Mouse (Mus musculus): ENCODE results near the gene Ctbp2. TPM values are rescaled to one million over a fixed set of nuclear protein-coding genes. Genes with fewer than 3 reads are reported as not detected.

Ctbp2 gene
- polyA plus RNA-seq, 1 experiment from 2014 or later: 46.8 TPM

DNA sequence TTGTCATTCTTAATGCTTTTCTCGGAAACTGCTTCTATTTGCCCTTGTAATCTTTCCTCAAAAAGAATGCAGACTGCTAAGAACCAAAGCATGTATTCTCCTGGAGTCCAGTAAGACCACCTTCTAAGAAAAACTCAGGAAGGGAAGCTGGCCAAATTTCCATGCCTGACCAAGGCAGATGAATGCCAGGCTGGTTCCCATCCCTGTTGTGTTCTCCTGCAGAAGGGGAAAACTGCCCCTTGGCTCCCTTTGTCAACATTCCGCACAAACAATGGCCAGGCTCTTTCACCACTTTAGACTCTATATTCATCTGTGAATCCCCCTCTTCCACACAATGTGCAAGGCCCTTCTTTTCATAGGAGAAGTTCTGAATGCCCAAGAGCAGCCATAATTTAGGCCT lies 6.3 kb downstream of the Ctbp2 start:
- peaks cover 82% of the 10 kb centered on the region for H3K4me1 ChIP-seq
- no peaks in the 10 kb centered on the region for H3K27me3 ChIP-seq (replicated peaks)
- peak overlapping the region; percentile 9; the same call in 1 of the 2 replicates for H3K4me2 ChIP-seq
- H3K9me3 ChIP-seq: no peaks in the 10 kb centered on the region
- no peaks in the 10 kb centered on the region for H3K36me3 ChIP-seq
- WGBS: 33% methylated on average over 2 of the region's 2 CpGs
- H3K4me3 ChIP-seq: no peak overlapping the region
- peak overlapping the region; percentile 82 for H3K27ac ChIP-seq (replicated peaks)
- no peak for ATAC-seq (ENCODE audit: extremely low read depth, insufficient number of reproducible peaks, low FRiP score, low TSS enrichment)
- H3K9ac ChIP-seq: peak overlapping the region; percentile 1; the same call in 1 of the 2 replicates

DNA sequence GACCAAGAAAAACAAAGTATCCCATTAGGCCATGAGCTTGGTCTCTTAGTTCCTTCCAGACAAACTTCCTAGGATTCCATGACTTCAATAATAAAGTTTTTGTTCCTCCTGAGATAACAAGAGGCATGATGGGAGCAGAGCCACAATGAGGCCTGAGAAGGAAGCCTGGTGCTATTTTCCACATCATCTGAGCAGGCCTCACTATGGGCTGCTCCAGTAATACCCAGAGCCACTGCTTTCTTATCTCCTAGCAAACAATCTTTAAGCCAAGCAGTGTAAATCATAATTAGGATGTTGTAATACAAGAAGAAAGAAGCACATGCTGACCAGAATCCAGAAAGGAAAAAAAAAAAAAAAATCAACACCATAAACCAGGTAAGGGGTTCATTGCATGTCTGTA lies 7.6 kb downstream of the Ctbp2 start:
- ATAC-seq (ENCODE audit: extremely low read depth, insufficient number of reproducible peaks, low FRiP score, low TSS enrichment): no peak
- no peaks in the 10 kb centered on the region for H3K36me3 ChIP-seq
- no peaks in the 10 kb centered on the region for H3K9me3 ChIP-seq
- H3K27ac ChIP-seq (replicated peaks): peak overlapping the region; percentile 82
- peak overlapping the region; percentile 69 for H3K4me2 ChIP-seq
- no peaks in the 10 kb centered on the region for H3K27me3 ChIP-seq (replicated peaks)
- 0 out of 2 replicates have a peak overlapping the region, but pooled peaks have one; percentile 41 for H3K4me3 ChIP-seq
- peaks cover 95% of the 10 kb centered on the region for H3K4me1 ChIP-seq
- peak overlapping the region; percentile 71 for H3K9ac ChIP-seq

DNA sequence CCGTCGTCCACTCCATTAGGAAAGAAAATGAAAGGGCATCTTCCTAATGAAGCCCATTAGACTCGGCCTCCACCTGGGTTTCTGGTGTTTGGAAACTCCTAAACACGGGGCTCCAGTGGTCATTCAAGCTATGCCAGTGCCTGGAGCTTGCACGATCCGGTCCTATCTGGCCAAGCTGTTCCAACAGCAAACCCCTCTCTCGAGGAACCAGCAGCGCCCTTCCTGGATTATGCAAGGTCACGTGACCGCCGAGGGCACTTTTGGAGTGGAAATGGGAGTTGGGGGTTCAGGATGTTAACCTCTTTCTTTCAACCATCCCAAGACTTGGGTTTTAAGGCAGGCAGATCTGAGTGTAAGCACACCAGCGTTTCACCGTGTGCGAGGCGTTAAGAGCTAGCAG lies 8.3 kb downstream of the Ctbp2 start:
- peak overlapping the region; percentile 69 for H3K4me2 ChIP-seq
- peak overlapping the region; percentile 41 for H3K4me3 ChIP-seq
- WGBS: 6% methylated on average over 15 of the region's 15 CpGs
- peaks cover 99% of the 10 kb centered on the region for H3K4me1 ChIP-seq
- H3K27me3 ChIP-seq (replicated peaks): no peaks in the 10 kb centered on the region
- peak overlapping the region; percentile 82 for H3K27ac ChIP-seq (replicated peaks)
- no peak for ATAC-seq (ENCODE audit: extremely low read depth, insufficient number of reproducible peaks, low FRiP score, low TSS enrichment)
- H3K9ac ChIP-seq: peak overlapping the region; percentile 71
- H3K9me3 ChIP-seq: no peaks in the 10 kb centered on the region
- no peaks in the 10 kb centered on the region for H3K36me3 ChIP-seq

DNA sequence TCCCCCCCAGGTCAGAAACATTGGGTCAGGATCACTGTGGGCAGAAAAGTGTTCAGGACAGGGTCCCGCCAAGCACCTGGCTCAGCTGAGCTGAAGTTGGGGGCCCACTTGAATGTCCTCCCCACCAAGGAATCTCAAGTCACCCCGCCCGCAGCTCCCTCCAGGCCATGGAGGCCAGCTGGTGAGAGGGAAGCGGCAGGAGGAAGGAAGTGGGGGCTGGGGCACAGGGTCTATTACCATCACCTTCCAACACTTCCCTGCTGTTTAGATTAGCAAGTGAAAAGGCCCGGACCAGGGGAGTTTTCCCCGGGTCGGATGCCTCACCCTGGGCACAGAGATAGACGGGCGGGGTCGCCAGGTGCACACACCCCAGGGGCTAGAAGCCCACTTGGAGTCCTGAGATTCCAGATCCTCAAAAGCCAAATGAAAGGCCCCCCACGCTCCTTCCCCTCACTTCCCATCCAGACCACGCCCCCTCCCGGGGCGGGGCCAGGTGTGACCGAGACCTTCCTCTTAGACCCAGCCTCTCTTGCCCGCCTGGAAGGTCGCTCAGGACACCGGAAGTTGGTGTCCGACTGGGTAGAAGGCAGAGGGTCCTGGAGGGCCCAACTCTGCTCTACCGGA lies 9.2 kb downstream of the Ctbp2 start:
- Histone ChIP-seq H3K9ac (peak overlapping the region; percentile 71), H3K4me1 (peaks cover 98% of the 10 kb centered on the region), H3K4me3 (peak overlapping the region; percentile 41), H3K27me3 (replicated peaks) (no peaks in the 10 kb centered on the region), H3K27ac (replicated peaks) (peak overlapping the region; percentile 82), H3K4me2 (peak overlapping the region; percentile 69), H3K36me3 (no peaks in the 10 kb centered on the region), H3K9me3 (no peaks in the 10 kb centered on the region)
- 9% methylated on average over 20 of the region's 20 CpGs for WGBS
- ATAC-seq (ENCODE audit: extremely low read depth, insufficient number of reproducible peaks, low FRiP score, low TSS enrichment): no peak

DNA sequence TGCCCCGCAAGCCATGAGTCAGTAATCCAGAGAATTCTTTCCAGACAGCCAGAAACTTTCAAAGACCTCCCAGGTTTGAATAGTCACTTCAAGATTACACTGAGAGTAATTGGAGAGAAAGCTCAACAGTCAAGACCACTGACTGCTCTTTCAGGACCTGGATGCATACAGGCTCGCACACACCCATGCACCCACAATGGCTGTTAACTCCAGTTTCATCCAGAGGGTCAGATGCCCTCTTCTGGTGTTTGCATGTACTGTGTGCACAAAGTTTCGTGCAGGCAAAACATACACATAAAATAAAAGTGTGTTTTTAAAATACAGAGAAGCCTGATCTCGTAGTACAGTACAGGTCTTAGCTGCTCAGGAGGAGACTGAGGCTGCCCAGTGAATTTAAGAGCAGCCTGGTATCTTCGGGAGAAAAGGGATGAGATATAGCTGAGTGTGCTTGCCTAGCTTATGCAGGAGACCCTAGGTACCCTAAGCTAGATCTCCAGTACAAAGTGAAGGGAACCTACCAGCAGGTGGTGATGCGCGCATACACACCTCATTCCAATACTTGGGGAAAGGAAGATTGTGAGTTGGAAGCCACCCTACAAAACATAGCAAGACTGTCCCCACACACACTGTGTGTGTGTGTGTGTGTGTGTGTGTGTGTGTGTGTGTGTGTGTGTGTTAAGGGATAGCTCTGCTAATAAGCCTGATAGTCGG lies 10.8 kb downstream of the Ctbp2 start:
- Histone ChIP-seq H3K9me3 (no peaks in the 10 kb centered on the region), H3K9ac (no peak overlapping the region; the same call in 1 of the 2 replicates), H3K27me3 (replicated peaks) (no peaks in the 10 kb centered on the region), H3K4me2 (no peak overlapping the region), H3K4me3 (no peak overlapping the region), H3K27ac (replicated peaks) (peak overlapping the region; percentile 84), H3K36me3 (peaks cover under 1% of the 10 kb centered on the region; the same call in 1 of the 2 replicates), H3K4me1 (peaks cover 92% of the 10 kb centered on the region)
- no peak for ATAC-seq (ENCODE audit: extremely low read depth, insufficient number of reproducible peaks, low FRiP score, low TSS enrichment)
- WGBS: 72% methylated on average over 7 of the region's 8 CpGs

DNA sequence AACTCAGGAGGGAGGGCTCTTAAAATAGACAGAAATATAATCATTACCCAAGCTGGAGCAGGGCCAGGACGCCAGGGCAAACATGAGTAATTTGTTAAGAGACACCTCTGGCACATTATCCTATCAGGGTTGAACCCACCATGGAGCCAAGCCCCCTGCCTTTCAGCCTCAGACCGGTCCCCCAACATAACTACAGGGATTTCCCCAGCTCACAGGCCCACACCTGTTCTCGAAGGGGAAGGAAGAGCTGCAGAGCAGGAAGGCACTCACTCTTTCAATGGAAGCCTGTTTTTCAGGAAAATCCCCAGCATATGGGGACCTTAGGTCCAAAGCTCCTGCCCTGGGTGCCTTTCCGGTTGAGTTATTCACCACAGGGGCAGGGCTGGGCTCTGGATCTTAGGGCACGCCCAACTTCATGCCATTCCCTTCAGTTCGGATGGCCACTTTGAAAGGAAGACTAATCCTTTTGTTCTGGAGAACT lies 11.8 kb downstream of the Ctbp2 start:
- Histone ChIP-seq H3K4me1 (peaks cover 85% of the 10 kb centered on the region), H3K27me3 (replicated peaks) (no peaks in the 10 kb centered on the region), H3K27ac (replicated peaks) (peak overlapping the region; percentile 84), H3K36me3 (peaks cover 4% of the 10 kb centered on the region; the same call in 1 of the 2 replicates), H3K4me2 (peak overlapping the region; percentile 9; the same call in 1 of the 2 replicates), H3K9ac (peak overlapping the region; percentile 66), H3K9me3 (no peaks in the 10 kb centered on the region), H3K4me3 (no peak overlapping the region)
- ATAC-seq (ENCODE audit: extremely low read depth, insufficient number of reproducible peaks, low FRiP score, low TSS enrichment): no peak
- WGBS: 32% methylated on average over 6 of the region's 6 CpGs

DNA sequence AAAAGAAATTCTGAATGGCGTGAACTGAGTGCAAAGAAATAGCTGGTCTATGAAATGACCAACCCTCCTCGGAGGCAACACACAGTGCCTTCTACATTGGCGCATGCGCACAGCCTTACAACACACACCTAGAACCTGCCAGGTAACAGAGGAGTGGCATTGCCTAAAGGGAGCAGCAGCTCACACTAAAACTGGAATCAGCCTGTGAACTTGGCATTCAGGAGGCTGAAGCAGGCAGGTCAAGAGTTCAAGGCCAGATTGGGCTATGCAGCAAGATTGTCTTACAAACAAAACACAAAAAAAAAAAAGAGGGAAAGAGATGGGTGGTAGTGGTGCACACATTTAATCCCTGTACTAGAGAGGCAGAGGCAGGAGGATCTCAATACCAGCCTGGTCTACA lies 14.7 kb downstream of the Ctbp2 start:
- no peaks in the 10 kb centered on the region for H3K27me3 ChIP-seq (replicated peaks)
- peaks cover 73% of the 10 kb centered on the region for H3K4me1 ChIP-seq
- H3K27ac ChIP-seq (replicated peaks): no peak overlapping the region
- H3K4me3 ChIP-seq: no peak overlapping the region
- H3K9ac ChIP-seq: no peak overlapping the region
- no peak overlapping the region for H3K4me2 ChIP-seq
- H3K9me3 ChIP-seq: no peaks in the 10 kb centered on the region
- ATAC-seq (ENCODE audit: extremely low read depth, insufficient number of reproducible peaks, low FRiP score, low TSS enrichment): no peak
- H3K36me3 ChIP-seq: peaks cover 4% of the 10 kb centered on the region; the same call in 1 of the 2 replicates
- WGBS: 89% methylated on average over 4 of the region's 4 CpGs

DNA sequence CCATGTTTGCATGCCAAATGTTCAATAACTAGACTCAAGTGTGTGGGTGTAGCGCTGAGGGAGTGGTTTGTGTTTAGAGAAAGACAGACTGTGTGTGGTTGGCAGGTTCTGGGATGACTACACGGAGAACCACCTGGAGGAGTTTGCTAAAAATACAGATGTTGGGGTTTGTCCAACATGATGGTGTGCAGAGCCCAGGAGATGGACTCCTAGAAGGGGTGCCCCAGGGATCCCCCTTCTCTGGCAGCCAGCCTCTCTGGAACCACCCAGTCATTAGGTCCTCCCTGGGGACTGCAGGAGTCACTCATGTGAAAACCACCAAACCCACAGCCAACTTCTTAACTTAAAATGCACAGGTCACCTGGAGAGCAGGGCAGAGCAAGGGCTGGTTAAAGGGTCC lies 15.5 kb downstream of the Ctbp2 start:
- Histone ChIP-seq H3K27ac (replicated peaks) (no peak overlapping the region), H3K4me1 (peaks cover 71% of the 10 kb centered on the region), H3K4me3 (no peak overlapping the region), H3K9me3 (no peaks in the 10 kb centered on the region), H3K27me3 (replicated peaks) (no peaks in the 10 kb centered on the region), H3K36me3 (peaks cover 4% of the 10 kb centered on the region; the same call in 1 of the 2 replicates), H3K9ac (no peak overlapping the region), H3K4me2 (no peak overlapping the region)
- 79% methylated on average over 2 of the region's 2 CpGs for WGBS
- no peak for ATAC-seq (ENCODE audit: extremely low read depth, insufficient number of reproducible peaks, low FRiP score, low TSS enrichment)

DNA sequence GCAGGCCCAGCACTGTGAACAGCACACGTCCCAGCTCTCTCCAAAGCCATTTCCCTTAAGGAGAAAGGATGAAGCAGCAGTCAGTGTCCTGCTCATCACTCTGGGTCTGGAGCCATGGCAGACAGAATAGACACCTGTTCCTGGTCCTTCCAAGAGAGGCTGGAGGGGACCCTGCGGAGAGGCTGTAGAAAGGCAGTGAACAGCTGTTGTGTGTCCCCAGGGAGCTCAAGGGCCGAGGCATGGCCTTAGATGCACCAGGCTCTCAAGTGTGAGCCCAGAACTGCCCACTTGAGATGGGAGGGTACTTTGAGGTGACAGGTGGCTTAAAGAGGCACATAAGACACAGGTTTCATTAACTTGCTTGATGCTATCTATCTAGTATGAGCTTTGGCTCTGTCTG lies 21.6 kb downstream of the Ctbp2 start:
- Histone ChIP-seq H3K4me3 (no peak overlapping the region), H3K36me3 (no peaks in the 10 kb centered on the region), H3K27ac (replicated peaks) (no peak overlapping the region), H3K9ac (no peak overlapping the region), H3K4me1 (peaks cover 83% of the 10 kb centered on the region), H3K9me3 (no peaks in the 10 kb centered on the region), H3K4me2 (no peak overlapping the region), H3K27me3 (replicated peaks) (no peaks in the 10 kb centered on the region)
- 64% methylated on average over 3 of the region's 3 CpGs for WGBS
- no peak for ATAC-seq (ENCODE audit: extremely low read depth, insufficient number of reproducible peaks, low FRiP score, low TSS enrichment)

DNA sequence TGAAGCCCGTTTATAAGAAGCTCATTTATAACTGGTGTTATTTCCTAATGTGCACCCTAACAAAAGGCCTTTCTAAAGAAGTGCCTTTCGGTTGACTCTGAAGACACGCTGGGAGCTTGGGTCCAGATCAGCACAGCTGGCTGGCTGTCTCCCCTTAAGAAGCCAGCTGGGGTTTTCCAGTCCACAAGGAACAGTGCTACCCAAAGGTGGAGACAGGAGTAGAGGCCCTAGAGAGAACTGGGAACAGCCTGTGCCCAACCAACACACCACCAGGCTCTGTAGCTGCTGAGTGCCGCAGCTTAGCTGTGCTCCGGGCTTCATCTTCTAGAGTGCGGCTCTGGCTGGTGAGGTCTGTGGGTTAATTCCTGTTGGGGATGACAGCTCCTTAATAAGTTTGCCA lies 23.1 kb downstream of the Ctbp2 start:
- Histone ChIP-seq H3K27me3 (replicated peaks) (no peaks in the 10 kb centered on the region), H3K27ac (replicated peaks) (0 out of 2 replicates have a peak overlapping the region, but pooled peaks have one; percentile 2), H3K4me1 (peaks cover 76% of the 10 kb centered on the region)

DNA sequence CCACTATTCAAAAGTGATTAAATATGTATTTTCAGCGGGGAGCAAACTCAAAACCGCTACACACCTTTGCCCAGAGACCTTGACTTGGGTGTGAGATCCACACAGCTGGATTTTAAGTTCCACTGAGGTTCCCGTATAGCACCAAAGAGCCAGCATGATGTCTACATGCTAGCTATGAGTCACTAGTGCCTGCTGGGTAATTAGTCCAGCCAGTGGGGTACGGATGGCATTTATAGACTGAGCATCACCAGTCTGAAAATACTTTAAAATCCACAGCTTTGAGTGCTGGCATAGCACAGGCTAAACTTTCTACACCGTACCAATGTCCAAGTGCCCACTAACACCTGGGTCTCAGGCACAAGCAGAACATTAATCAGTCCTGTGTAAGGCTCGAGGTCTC lies 24.0 kb downstream of the Ctbp2 start:
- Histone ChIP-seq H3K4me2 (peak overlapping the region; percentile 43), H3K27ac (replicated peaks) (peak overlapping the region; percentile 75), H3K4me3 (no peak overlapping the region), H3K4me1 (peaks cover 71% of the 10 kb centered on the region), H3K36me3 (peaks cover 5% of the 10 kb centered on the region; the same call in 1 of the 2 replicates), H3K27me3 (replicated peaks) (no peaks in the 10 kb centered on the region), H3K9ac (no peak overlapping the region), H3K9me3 (no peaks in the 10 kb centered on the region)
- 65% methylated on average over 6 of the region's 6 CpGs for WGBS
- no peak for ATAC-seq (ENCODE audit: extremely low read depth, insufficient number of reproducible peaks, low FRiP score, low TSS enrichment)

More for the DNA sequence above, 23.1 kb downstream of the Ctbp2 start:
- Histone ChIP-seq H3K4me3 (no peak overlapping the region), H3K4me2 (no peak overlapping the region), H3K9me3 (no peaks in the 10 kb centered on the region), H3K36me3 (no peaks in the 10 kb centered on the region), H3K9ac (no peak overlapping the region)
- ATAC-seq (ENCODE audit: extremely low read depth, insufficient number of reproducible peaks, low FRiP score, low TSS enrichment): no peak
- 80% methylated on average over 6 of the region's 6 CpGs for WGBS
